Mouse (Mus musculus) embryonic facial prominence, embryonic 11.5 days (tissue): ENCODE data around the gene Olfr15. TPM values are rescaled to one million over a fixed set of nuclear protein-coding genes. Genes with fewer than 3 reads are reported as not detected.

ENCODE experiments used
- ATAC-seq: fragments of 200-750 bp; cut with Nextera tagmentation; replicated peaks from 2 replicates; pipeline ENCODE4 v1.8.0; 2017; ENCODE audit warnings: low read depth; ENCODE audit not compliant: insufficient number of reproducible peaks, low FRiP score, low TSS enrichment
- DNase-seq: peaks from one replicate; pipeline ENCODE4 v3.0.0-alpha.2; 2015; ENCODE audit warnings: low spot score
- H3K27ac ChIP-seq: fragments of 300-500 bp; sonication (generic); replicated peaks from 2 replicates; pipeline ENCODE4 v1.5.1; 2014; ENCODE audit warnings: mild to moderate bottlenecking, low read depth, low read length, control low read depth
- H3K27me3 ChIP-seq: fragments of 300-500 bp; sonication (generic); 2 replicates; pipeline ENCODE4 v1.6.1; 2014; ENCODE audit warnings: mild to moderate bottlenecking, low read length, moderate library complexity, mixed read lengths; ENCODE audit not compliant: control insufficient read depth, insufficient read depth
- H3K36me3 ChIP-seq: fragments of 300-500 bp; sonication (generic); replicated peaks from 2 replicates; pipeline ENCODE4 v1.6.1; 2014; ENCODE audit warnings: low read depth, mild to moderate bottlenecking, low read length, moderate library complexity, mixed read lengths; ENCODE audit not compliant: control insufficient read depth, insufficient read depth
- H3K4me1 ChIP-seq: fragments of 300-500 bp; sonication (generic); 2 replicates; pipeline ENCODE4 v1.6.1; 2014; ENCODE audit warnings: low read length, mixed read lengths; ENCODE audit not compliant: control insufficient read depth, insufficient read depth
- H3K4me2 ChIP-seq: fragments of 300-500 bp; sonication (generic); 2 replicates; pipeline ENCODE4 v1.6.1; 2014; ENCODE audit warnings: low read depth, mild to moderate bottlenecking, control low read depth, low read length, moderate library complexity
- H3K4me3 ChIP-seq: fragments of 300-500 bp; sonication (generic); 2 replicates; pipeline ENCODE4 v1.5.1; 2014; ENCODE audit warnings: low read depth, low read length, control low read depth
- H3K9ac ChIP-seq: fragments of 300-500 bp; sonication (generic); replicated peaks from 2 replicates; pipeline ENCODE4 v1.6.1; 2014; ENCODE audit warnings: mild to moderate bottlenecking, control low read depth, low read length
- H3K9me3 ChIP-seq: fragments of 300-500 bp; sonication (generic); replicated peaks from 2 replicates; pipeline ENCODE4 v1.6.1; 2016; ENCODE audit warnings: mild to moderate bottlenecking, low read length, inconsistent platforms, mixed read lengths; ENCODE audit not compliant: control insufficient read depth
- WGBS: fragments of 180-500 bp; shearing (Covaris S2); extraction: QIAGEN DNeasy Blood & Tissue Kit; methylation state at CpG from one replicate; pipeline ENCODE4 v1.1.7; 2014; 5-methylcytosine and 5-hydroxymethylcytosine counted together
- polyA plus RNA-seq: library from polyadenylated mRNA; unstranded; fragments of >200 nt; fragmentation: Nextera tagmentation; extraction: Ambion mirVana; gene quantifications from 2 replicates; pipeline ENCODE4 v1.2.1, GENCODE M21; 2014

The Olfr15 gene
- polyA plus RNA-seq, 1 experiment from 2014 or later = 0.11 TPM

DNA sequence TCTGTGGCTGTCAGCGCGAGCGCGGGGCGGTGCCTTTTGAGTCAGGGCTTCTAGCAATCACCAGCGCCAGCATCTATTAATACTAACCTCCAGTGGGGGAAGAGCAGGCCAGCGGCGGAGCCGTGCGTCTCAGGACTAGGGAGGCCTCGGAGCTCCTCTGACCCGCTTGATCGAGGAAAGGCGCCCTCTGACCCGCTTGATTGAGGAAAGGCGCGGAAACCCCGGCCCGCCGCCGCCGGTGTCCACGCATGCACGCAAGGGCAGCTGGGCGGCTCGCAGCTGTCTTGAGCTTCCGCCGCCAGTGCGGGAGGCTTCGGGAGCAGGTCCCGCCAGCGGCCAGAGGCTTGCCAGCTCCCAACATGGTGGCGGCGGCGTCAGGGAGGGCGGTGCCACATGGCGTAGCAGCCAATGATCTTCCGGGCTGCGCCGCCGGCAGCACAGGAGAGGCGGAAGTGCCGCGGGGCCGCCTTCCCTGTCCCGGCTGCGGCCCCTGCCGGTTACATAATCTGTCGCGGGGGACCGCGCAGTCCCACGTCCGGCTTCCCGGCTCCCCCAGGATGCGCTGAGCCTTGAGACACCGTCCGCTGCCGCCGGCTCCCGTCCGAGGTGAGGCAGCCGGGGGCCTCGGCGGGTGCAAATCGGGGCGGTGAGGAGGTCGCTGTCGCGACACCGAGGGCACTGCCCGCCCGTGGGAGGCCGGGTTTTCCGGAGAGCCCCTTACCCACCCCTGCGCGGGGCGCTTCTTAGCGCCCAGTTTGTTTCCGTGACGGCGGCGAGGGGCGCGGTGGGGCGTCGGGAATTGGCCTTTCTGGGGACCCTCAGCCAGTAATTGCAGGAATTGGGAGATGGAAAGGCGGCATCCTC is 53.8 kb downstream of the Olfr15 start, which contains the start of the genes Zfp597 and Gm20695:
Gene Zfp597 (minus strand): TSS at position 361 of the 864 bp plus-strand sequence.
Gene Gm20695 (plus strand): TSS at position 448 of the 864 bp plus-strand sequence.
- Histone ChIP-seq H3K27me3 (no peaks in the 10 kb centered on the region), H3K4me1 (no peaks in the 10 kb centered on the region; the same call in 1 of the 2 replicates), H3K9ac (peak within 1 kb of the TSS; percentile 84), H3K4me2 (peak within 1 kb of the TSS; percentile 53), H3K36me3 (no peaks in the 10 kb centered on the region), H3K4me3 (peak within 1 kb of the TSS; percentile 89), H3K27ac (peak within 1 kb of the TSS; percentile 76), H3K9me3 (no peaks in the 10 kb centered on the region)
- peak; percentile 95 for DNase-seq
- ATAC-seq = peak; percentile 98
- under 1% methylated on average over 84 of the region's 88 CpGs for WGBS

DNA sequence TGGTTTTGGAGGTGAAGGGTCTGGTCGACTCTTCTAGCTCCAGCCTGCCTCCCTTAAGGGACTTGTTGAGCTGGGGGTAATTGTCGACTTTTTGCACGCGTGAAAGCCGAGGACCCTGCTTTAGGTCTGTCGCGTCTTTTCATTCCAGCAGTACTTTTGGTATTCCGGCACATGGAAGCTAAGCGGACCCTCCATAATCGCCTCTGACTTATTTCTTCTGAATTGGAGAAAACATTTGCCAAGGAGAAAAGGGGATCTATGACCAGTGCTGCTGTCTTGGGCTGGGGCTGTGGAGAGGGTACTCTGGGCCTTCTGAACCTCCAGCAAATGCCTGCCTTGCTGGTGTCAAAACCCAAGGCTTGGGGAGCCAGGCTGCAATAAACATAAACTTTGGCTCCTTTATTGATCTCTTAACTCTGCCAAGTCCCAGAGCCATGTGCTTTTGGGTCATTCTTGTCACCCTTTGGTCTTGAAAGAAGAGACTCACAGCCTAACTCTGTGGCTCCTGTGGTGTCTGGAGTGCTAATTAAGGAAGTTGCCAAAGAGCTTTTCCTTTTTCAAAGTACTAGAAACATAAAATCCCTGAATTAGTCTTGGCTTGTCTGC is 54.5 kb downstream of the Olfr15 start:
- WGBS = 5% methylated on average over 10 of the region's 10 CpGs
- peak overlapping the region; percentile 84 for H3K9ac ChIP-seq

DNA sequence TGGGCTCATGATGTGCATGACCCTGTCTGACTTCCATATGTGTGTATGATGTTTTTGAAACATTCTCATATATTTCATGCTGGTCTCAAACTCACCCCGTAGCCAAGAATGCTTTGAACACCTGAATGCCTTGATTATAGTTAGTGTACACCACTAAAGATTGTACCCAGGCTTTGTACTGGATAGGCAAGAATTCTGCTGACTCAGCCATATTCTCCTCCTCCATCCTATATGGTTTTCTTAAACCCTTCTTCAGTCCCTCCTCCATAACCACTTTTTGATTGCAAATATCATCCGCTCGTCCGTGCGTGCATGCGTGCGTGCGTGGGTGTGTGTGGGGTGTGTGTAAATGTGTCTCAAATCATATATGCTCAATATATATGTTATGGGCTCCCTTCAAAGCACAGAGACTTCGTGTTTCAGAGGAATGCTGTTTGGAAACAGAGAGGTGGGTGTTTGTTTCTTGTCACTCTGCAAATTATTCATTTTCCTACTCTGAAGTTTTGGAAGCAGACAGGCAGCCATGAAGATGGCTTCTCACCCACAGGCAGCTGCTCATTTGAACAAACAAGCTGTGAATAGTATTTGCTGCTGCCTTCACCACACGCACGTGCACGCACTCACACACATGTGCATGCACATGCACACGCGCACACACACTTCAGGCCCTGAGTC is 61.1 kb downstream of the Olfr15 start:
- Histone ChIP-seq H3K36me3 (no peaks in the 10 kb centered on the region), H3K4me3 (no peak overlapping the region), H3K4me1 (no peaks in the 10 kb centered on the region), H3K9ac (no peak overlapping the region), H3K9me3 (no peaks in the 10 kb centered on the region), H3K4me2 (no peak overlapping the region), H3K27ac (no peak overlapping the region), H3K27me3 (no peaks in the 10 kb centered on the region)
- DNase-seq = no peak
- WGBS = 93% methylated on average over 14 of the region's 14 CpGs
- ATAC-seq = no peak

More for the DNA sequence above, 54.5 kb downstream of the Olfr15 start:
- Histone ChIP-seq H3K4me1 (no peaks in the 10 kb centered on the region; the same call in 1 of the 2 replicates), H3K27me3 (no peaks in the 10 kb centered on the region), H3K36me3 (no peaks in the 10 kb centered on the region), H3K9me3 (no peaks in the 10 kb centered on the region), H3K4me3 (peak overlapping the region; percentile 89), H3K27ac (no peak overlapping the region), H3K4me2 (peak overlapping the region; percentile 53)
- ATAC-seq = peak; percentile 7; the same call in 1 of the 2 replicates
- DNase-seq = peak; percentile 3

DNA sequence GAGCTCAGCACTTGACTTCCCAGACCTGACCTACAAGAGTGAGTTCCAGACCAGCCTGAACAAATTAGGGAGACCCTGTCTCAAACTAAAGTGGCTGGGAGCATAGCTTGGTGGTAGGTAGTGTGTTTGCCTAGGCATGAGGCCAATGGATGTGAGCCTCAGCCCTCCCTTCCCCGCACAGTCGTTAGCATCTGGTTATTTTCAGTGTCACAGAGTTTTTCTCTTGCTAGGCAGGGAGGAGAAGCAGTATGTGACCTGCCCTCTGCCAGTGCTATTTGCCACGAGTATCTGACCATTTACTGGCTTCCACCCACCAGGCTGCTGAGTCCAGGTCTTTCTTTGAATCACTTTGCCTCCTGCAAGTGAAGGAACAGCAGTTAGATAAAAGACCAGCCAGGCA is 63.1 kb downstream of the Olfr15 start:
- H3K4me1 ChIP-seq = no peaks in the 10 kb centered on the region
- H3K4me2 ChIP-seq = no peak overlapping the region
- H3K4me3 ChIP-seq = no peak overlapping the region
- H3K36me3 ChIP-seq = no peaks in the 10 kb centered on the region
- H3K9ac ChIP-seq = no peak overlapping the region
- no peak overlapping the region for H3K27ac ChIP-seq
- WGBS = 80% methylated on average over 3 of the region's 3 CpGs
- ATAC-seq = no peak
- H3K27me3 ChIP-seq = no peaks in the 10 kb centered on the region
- no peak for DNase-seq
- no peaks in the 10 kb centered on the region for H3K9me3 ChIP-seq

Other genes with a start within 250 kb of the Olfr15 start
- gene Olfr161, start 239.8 kb upstream of the Olfr15 start, polyA plus RNA-seq = not detected in 2 replicates
- gene Mefv, start 112.8 kb upstream of the Olfr15 start, polyA plus RNA-seq = not detected in 2 replicates
- 24.7 and 25.3 TPM in 2 replicates for gene Zfp263, start 86.8 kb upstream of the Olfr15 start, polyA plus RNA-seq
- 1.3 TPM in 2 replicates for gene Zfp174, start 16.4 kb downstream of the Olfr15 start, polyA plus RNA-seq
- 53.3 and 55.7 TPM in 2 replicates for gene Naa60, start 41.5 kb downstream of the Olfr15 start, polyA plus RNA-seq
- 6.8 and 7.3 TPM in 2 replicates for gene Zfp597, start 53.7 kb downstream of the Olfr15 start, polyA plus RNA-seq
- gene Gm20695, start 53.8 kb downstream of the Olfr15 start, polyA plus RNA-seq = 1.6 and 4.4 TPM in 2 replicates
- 5.3 and 6.9 TPM in 2 replicates for gene 1700037C18Rik, start 77.8 kb downstream of the Olfr15 start, polyA plus RNA-seq
- 27.3 and 32.0 TPM in 2 replicates for gene Cluap1, start 77.9 kb downstream of the Olfr15 start, polyA plus RNA-seq
- gene Nlrc3, start 145.8 kb downstream of the Olfr15 start, polyA plus RNA-seq = 0.76 and 0.91 TPM in 2 replicates
- gene Slx4, start 172.9 kb downstream of the Olfr15 start, polyA plus RNA-seq = 25.2 and 25.3 TPM in 2 replicates
- 4.4 and 5.0 TPM in 2 replicates for gene Dnase1, start 206.1 kb downstream of the Olfr15 start, polyA plus RNA-seq
- gene Trap1, start 246.9 kb downstream of the Olfr15 start, polyA plus RNA-seq = 92.4 and 98.8 TPM in 2 replicates